Mouse (Mus musculus) MEL (cell line): ENCODE measurements around the gene Psd4. TPM values are rescaled to one million over a fixed set of nuclear protein-coding genes. Genes with fewer than 3 reads are reported as not detected.

ENCODE experiments used
- DNase-seq: peaks from one replicate; pipeline ENCODE4 v3.0.0; 2011; ENCODE audit warnings: low read depth, low spot score
- H3K27ac ChIP-seq: 2 replicates; pipeline ENCODE4 v1.5.1; 2012; ENCODE audit warnings: low read depth, mild to moderate bottlenecking, control low read depth, low read length, moderate library complexity; ENCODE audit not compliant: control insufficient read depth
- H3K27me3 ChIP-seq, 2 experiments: fragments of 150-350 bp in 1 of 2; sonication (generic) in 1 of 2; 2 replicates each; pipeline ENCODE4 v1.6.1; 2012; ENCODE audit warnings: low read length in 2 of 2, mild to moderate bottlenecking in 2 of 2, improper control_type of control experiment in 1 of 2, moderate library complexity in 1 of 2; ENCODE audit not compliant: insufficient read depth in 2 of 2, control insufficient read depth in 1 of 2
- H3K36me3 ChIP-seq, 2 experiments: 2 replicates each; pipeline ENCODE4 v1.6.1; 2012 to 2014; ENCODE audit warnings: low read length in 2 of 2, improper control_type of control experiment in 1 of 2, inconsistent platforms in 1 of 2, mild to moderate bottlenecking in 1 of 2; ENCODE audit not compliant: insufficient read depth in 2 of 2, control insufficient read depth in 1 of 2
- H3K4me1 ChIP-seq, 2 experiments: fragments of 150-350 bp in 1 of 2; sonication (generic) in 1 of 2; 2 replicates each; pipeline ENCODE4 v1.6.1; 2012; ENCODE audit warnings: low read length in 2 of 2, improper control_type of control experiment in 1 of 2, mild to moderate bottlenecking in 1 of 2; ENCODE audit not compliant: insufficient read depth in 2 of 2, control insufficient read depth in 1 of 2
- H3K4me3 ChIP-seq, 2 experiments: fragments of 150-350 bp in 1 of 2; sonication (generic) in 1 of 2; 2 replicates each; pipeline ENCODE4 v1.5.1; 2012; ENCODE audit warnings: low read depth in 2 of 2, low read length in 2 of 2, mild to moderate bottlenecking in 2 of 2, moderate library complexity in 2 of 2, control low read depth in 1 of 2, improper control_type of control experiment in 1 of 2; ENCODE audit not compliant: control insufficient read depth in 1 of 2, insufficient read depth in 1 of 2
- H3K79me2 ChIP-seq: 2 replicates; pipeline ENCODE4 v1.6.1; 2012; ENCODE audit warnings: mild to moderate bottlenecking, low read length, moderate library complexity; ENCODE audit not compliant: control insufficient read depth, poor library complexity, insufficient read depth
- H3K9ac ChIP-seq: 2 replicates; pipeline ENCODE4 v1.6.1; 2012; ENCODE audit warnings: low read depth, mild to moderate bottlenecking, control low read depth, low read length, moderate library complexity; ENCODE audit not compliant: control insufficient read depth, poor library complexity, severe bottlenecking
- H3K9me3 ChIP-seq: fragments of 150-350 bp; sonication (generic); replicated peaks from 2 replicates; pipeline ENCODE4 v1.6.1; 2012; ENCODE audit warnings: mild to moderate bottlenecking, low read length, improper control_type of control experiment, moderate library complexity; ENCODE audit not compliant: insufficient read depth
- CHD2 ChIP-seq: IDR thresholded peaks from 2 replicates; pipeline ENCODE4 v1.6.1; 2011; ENCODE audit warnings: low read length, improper control_type of control experiment
- CTCF ChIP-seq, 3 experiments: IDR thresholded peaks in 2 of 3; conservative IDR thresholded peaks in 1 of 3; 2 replicates each; pipeline ENCODE4 v1.5.1; 2011 to 2012; ENCODE audit warnings: low read length in 3 of 3, low read depth in 2 of 3, mild to moderate bottlenecking in 2 of 3, improper control_type of control experiment in 1 of 3, inconsistent platforms in 1 of 3, mixed read lengths in 1 of 3, moderate library complexity in 1 of 3; ENCODE audit not compliant: control insufficient read depth in 1 of 3, insufficient read depth in 1 of 3, poor library complexity in 1 of 3, severe bottlenecking in 1 of 3
- E2F4 ChIP-seq: IDR thresholded peaks from 2 replicates; pipeline ENCODE4 v1.6.1; 2011; ENCODE audit warnings: low read depth, low read length, improper control_type of control experiment, borderline replicate concordance
- ETS1 ChIP-seq: IDR thresholded peaks from 2 replicates; pipeline ENCODE4 v1.6.1; 2012; ENCODE audit warnings: low read depth, mild to moderate bottlenecking, inconsistent platforms, low read length, improper control_type of control experiment, moderate library complexity
- GABPA ChIP-seq: IDR thresholded peaks from 2 replicates; pipeline ENCODE4 v1.6.1; 2012; ENCODE audit warnings: low read depth, mild to moderate bottlenecking, inconsistent platforms, low read length, improper control_type of control experiment, moderate library complexity
- HCFC1 ChIP-seq: IDR thresholded peaks from 2 replicates; pipeline ENCODE4 v1.6.1; 2012; ENCODE audit warnings: low read depth, mild to moderate bottlenecking, inconsistent platforms, low read length, improper control_type of control experiment, moderate library complexity
- MYB ChIP-seq: IDR thresholded peaks from 2 replicates; pipeline ENCODE4 v1.6.1; 2011; ENCODE audit warnings: mild to moderate bottlenecking, low read depth, low read length, improper control_type of control experiment
- POLR2AphosphoS5 ChIP-seq: IDR thresholded peaks from 2 replicates; pipeline ENCODE4 v1.6.1; 2012; ENCODE audit warnings: low read depth, borderline replicate concordance, mild to moderate bottlenecking, inconsistent platforms, low read length, moderate library complexity, mixed read lengths
- ZMIZ1 ChIP-seq: IDR thresholded peaks from 2 replicates; pipeline ENCODE4 v1.6.1; 2012; ENCODE audit warnings: low read depth, mild to moderate bottlenecking, inconsistent platforms, low read length, improper control_type of control experiment, moderate library complexity
- polyA plus RNA-seq, 2 experiments: library from polyadenylated mRNA; stranded (reverse) in 1 of 2; unstranded in 1 of 2; fragments of >175 nt in 1 of 2; fragments of >200 nt in 1 of 2; gene quantifications; 2 replicates each; pipeline versions ENCODE4 v1.2.1 to v1.2.4; 2012; ENCODE audit warnings: low replicate concordance in 2 of 2, low read depth in 1 of 2; ENCODE audit not compliant: insufficient read length in 2 of 2, insufficient read depth in 1 of 2, missing spikeins in 1 of 2
- total RNA-seq: library from RNA; depleted of rRNA; stranded (reverse); fragments of 300-350 nt; gene quantifications from 2 replicates; pipeline ENCODE4 v1.2.3, GENCODE M21; 2012

The Psd4 gene
- total and polyA plus RNA-seq, 3 experiments, result 0.11 TPM; not detected in 2

- TF ChIP-seq GABPA, result no peak
- DNase-seq, result no peak
- H3K4me1 ChIP-seq, result no peaks in the 10 kb centered on the region
- no peaks in the 10 kb centered on the region; a peak in 1 of 4 replicates for H3K27me3 ChIP-seq
- no peak overlapping the region for H3K27ac ChIP-seq
- H3K9me3 ChIP-seq, result no peaks in the 10 kb centered on the region
- no peaks in the 10 kb centered on the region for H3K36me3 ChIP-seq
- H3K79me2 ChIP-seq, result no peaks in the 10 kb centered on the region
- H3K4me3 ChIP-seq, result no peak overlapping the region
- no peak overlapping the region for H3K9ac ChIP-seq
Measured at GRCm38 (mm10) chr2:24427866-24428675, 60.7 kb downstream of the Psd4 start.

DNA sequence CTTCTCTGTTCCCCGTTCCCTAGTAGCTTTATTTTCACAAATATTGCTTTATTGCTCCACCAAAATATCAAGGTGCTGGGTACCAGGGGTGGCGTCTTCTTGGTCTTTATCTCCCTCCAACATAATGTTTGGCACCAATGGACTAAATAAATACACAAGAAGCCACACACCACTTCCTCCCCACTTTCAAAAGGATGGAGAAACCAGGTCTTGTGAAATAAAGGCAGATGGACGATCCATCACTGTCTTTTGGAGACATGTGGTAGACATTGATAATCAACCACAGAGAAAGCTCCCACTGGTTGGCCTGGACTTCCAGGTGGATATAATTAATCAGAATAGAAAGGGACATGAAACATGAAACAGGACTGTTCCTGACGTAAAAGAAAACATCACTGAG is 62.4 kb downstream of the Psd4 start:
- H3K27me3 ChIP-seq, result no peaks in the 10 kb centered on the region; a peak in 1 of 4 replicates
- H3K9ac ChIP-seq, result no peak overlapping the region
- H3K4me1 ChIP-seq, result no peaks in the 10 kb centered on the region
- H3K9me3 ChIP-seq, result no peaks in the 10 kb centered on the region
- H3K36me3 ChIP-seq, result no peaks in the 10 kb centered on the region
- DNase-seq, result no peak
- H3K4me3 ChIP-seq, result no peak overlapping the region
- no peaks in the 10 kb centered on the region for H3K79me2 ChIP-seq
- TF ChIP-seq MYB (no peak), E2F4 (no peak), GABPA (no peak), CTCF (IDR thresholded peaks at IDR 0.05 in 2 of 3, conservative IDR thresholded peaks at IDR 0.05 in 1 of 3; ENCODE audit: control insufficient read depth in 1 of 3, insufficient read depth in 1 of 3, low read depth in 2 of 3, low read length in 3 of 3, poor library complexity in 1 of 3, severe bottlenecking in 1 of 3) (no peak), HCFC1 (no peak), CHD2 (no peak), POLR2AphosphoS5 (no peak)
- no peak overlapping the region for H3K27ac ChIP-seq

DNA sequence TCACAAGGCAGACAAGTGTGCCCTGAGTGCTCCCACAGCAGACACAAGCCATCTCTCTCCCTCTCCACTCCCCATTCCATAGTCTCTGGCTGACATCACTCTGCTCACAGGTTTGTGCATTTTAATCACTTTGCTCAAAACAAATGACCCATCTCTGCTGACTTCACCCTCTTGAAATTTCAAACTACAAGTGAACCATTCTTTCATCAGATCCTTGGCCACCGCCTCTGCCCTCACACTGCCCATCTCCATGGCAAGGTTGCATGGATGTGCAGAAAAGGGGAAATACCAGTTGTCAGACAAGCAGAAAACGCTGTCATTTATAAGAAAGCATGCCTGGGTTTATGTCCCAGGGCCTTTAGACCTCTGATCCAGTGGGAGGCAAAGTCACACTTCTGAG is 67.3 kb downstream of the Psd4 start:
- H3K27me3 ChIP-seq, result no peaks in the 10 kb centered on the region; a peak in 1 of 4 replicates
- TF ChIP-seq ETS1 (no peak), ZMIZ1 (no peak)
- TF ChIP-seq, all 39 proteins: peak for 0
- H3K36me3 ChIP-seq, result no peaks in the 10 kb centered on the region
- H3K27ac ChIP-seq, result no peak overlapping the region
- H3K79me2 ChIP-seq, result no peaks in the 10 kb centered on the region
- no peaks in the 10 kb centered on the region for H3K4me1 ChIP-seq
- DNase-seq, result no peak
- H3K9ac ChIP-seq, result no peak overlapping the region
- no peak overlapping the region for H3K4me3 ChIP-seq
- no peaks in the 10 kb centered on the region for H3K9me3 ChIP-seq
